Mouse (Mus musculus): ENCODE measurements around the gene Ptger4. TPM values are rescaled to one million over a fixed set of nuclear protein-coding genes. Genes with fewer than 3 reads are reported as not detected.

The Ptger4 gene
- polyA plus RNA-seq, 1 experiment, result 1.3 TPM

- Histone ChIP-seq H3K9me3 (no peaks in the 10 kb centered on the region), H3K4me3 (replicated peaks) (peak overlapping the region; percentile 78), H3K27me3 (replicated peaks) (no peaks in the 10 kb centered on the region), H3K4me1 (peaks cover 84% of the 10 kb centered on the region), H3K36me3 (replicated peaks; ENCODE audit: low read length) (peaks cover 78% of the 10 kb centered on the region)
- TF ChIP-seq GATA1 (IDR thresholded peaks at IDR 0.05; ENCODE audit: borderline replicate concordance, low read length) (no peak), FLI1 (IDR thresholded peaks at IDR 0.05; ENCODE audit: low read length) (no peak)
Measured at GRCm38 (mm10) chr15:5195987-5196514, 47.9 kb downstream of the Ptger4 start.

GRCm38 (mm10) chr15:5194931-5195330, 49.1 kb downstream of the Ptger4 start:
- Histone ChIP-seq H3K9me3 (no peaks in the 10 kb centered on the region), H3K36me3 (replicated peaks; ENCODE audit: low read length) (peaks cover 81% of the 10 kb centered on the region), H3K27me3 (replicated peaks) (no peaks in the 10 kb centered on the region), H3K4me3 (replicated peaks) (no peak overlapping the region), H3K4me1 (peaks cover 86% of the 10 kb centered on the region)
- TF ChIP-seq GATA1 (IDR thresholded peaks at IDR 0.05; ENCODE audit: borderline replicate concordance, low read length) (no peak), FLI1 (IDR thresholded peaks at IDR 0.05; ENCODE audit: low read length) (no peak)

GRCm38 (mm10) chr15:5194446-5194845, 49.5 kb downstream of the Ptger4 start:
- Histone ChIP-seq H3K4me1 (peaks cover 89% of the 10 kb centered on the region), H3K4me3 (replicated peaks) (peak overlapping the region; percentile 70), H3K9me3 (no peaks in the 10 kb centered on the region), H3K27me3 (replicated peaks) (no peaks in the 10 kb centered on the region), H3K36me3 (replicated peaks; ENCODE audit: low read length) (peaks cover 82% of the 10 kb centered on the region)
- TF ChIP-seq FLI1 (IDR thresholded peaks at IDR 0.05; ENCODE audit: low read length) (no peak), GATA1 (IDR thresholded peaks at IDR 0.05; ENCODE audit: borderline replicate concordance, low read length) (no peak)

GRCm38 (mm10) chr15:5193833-5194232, 50.2 kb downstream of the Ptger4 start:
- peaks cover 95% of the 10 kb centered on the region for H3K4me1 ChIP-seq
- peaks cover 82% of the 10 kb centered on the region for H3K36me3 ChIP-seq (replicated peaks; ENCODE audit: low read length)
- H3K27me3 ChIP-seq (replicated peaks), result no peaks in the 10 kb centered on the region
- no peak overlapping the region for H3K4me3 ChIP-seq (replicated peaks)
- TF ChIP-seq GATA1 (IDR thresholded peaks at IDR 0.05; ENCODE audit: borderline replicate concordance, low read length), result no peak
- TF ChIP-seq FLI1 (IDR thresholded peaks at IDR 0.05; ENCODE audit: low read length), result no peak
- no peaks in the 10 kb centered on the region for H3K9me3 ChIP-seq

GRCm38 (mm10) chr15:5189504-5190093, 54.4 kb downstream of the Ptger4 start:
- H3K36me3 ChIP-seq (replicated peaks; ENCODE audit: low read length), result peaks cover 50% of the 10 kb centered on the region
- no peaks in the 10 kb centered on the region for H3K9me3 ChIP-seq
- no peak for TF ChIP-seq FLI1 (IDR thresholded peaks at IDR 0.05; ENCODE audit: low read length)
- no peak for TF ChIP-seq GATA1 (IDR thresholded peaks at IDR 0.05; ENCODE audit: borderline replicate concordance, low read length)
- H3K27me3 ChIP-seq (replicated peaks), result no peaks in the 10 kb centered on the region
- H3K4me1 ChIP-seq, result peaks cover 86% of the 10 kb centered on the region
- no peak overlapping the region for H3K4me3 ChIP-seq (replicated peaks)

GRCm38 (mm10) chr15:5188029-5188428, 56.0 kb downstream of the Ptger4 start:
- TF ChIP-seq FLI1 (IDR thresholded peaks at IDR 0.05; ENCODE audit: low read length) (no peak), GATA1 (IDR thresholded peaks at IDR 0.05; ENCODE audit: borderline replicate concordance, low read length) (no peak)
- peaks cover 44% of the 10 kb centered on the region for H3K36me3 ChIP-seq (replicated peaks; ENCODE audit: low read length)
- peaks cover 83% of the 10 kb centered on the region for H3K4me1 ChIP-seq
- peak overlapping the region; percentile 85 for H3K4me3 ChIP-seq (replicated peaks)
- H3K27me3 ChIP-seq (replicated peaks), result no peaks in the 10 kb centered on the region
- no peaks in the 10 kb centered on the region for H3K9me3 ChIP-seq

- peak overlapping the region; percentile 86 for H3K4me3 ChIP-seq (replicated peaks)
- H3K27me3 ChIP-seq (replicated peaks), result no peaks in the 10 kb centered on the region
- peaks cover 74% of the 10 kb centered on the region for H3K4me1 ChIP-seq
- H3K36me3 ChIP-seq (replicated peaks; ENCODE audit: low read length), result peaks cover 42% of the 10 kb centered on the region
- H3K9me3 ChIP-seq, result no peaks in the 10 kb centered on the region
- TF ChIP-seq FLI1 (IDR thresholded peaks at IDR 0.05; ENCODE audit: low read length), result no peak
- TF ChIP-seq GATA1 (IDR thresholded peaks at IDR 0.05; ENCODE audit: borderline replicate concordance, low read length), result no peak
Measured at GRCm38 (mm10) chr15:5187116-5187515, 56.9 kb downstream of the Ptger4 start.

- Histone ChIP-seq H3K36me3 (replicated peaks; ENCODE audit: low read length) (peaks cover 42% of the 10 kb centered on the region), H3K4me1 (peaks cover 68% of the 10 kb centered on the region), H3K27me3 (replicated peaks) (no peaks in the 10 kb centered on the region), H3K4me3 (replicated peaks) (peak overlapping the region; percentile 99), H3K9me3 (no peaks in the 10 kb centered on the region)
- TF ChIP-seq GATA1 (IDR thresholded peaks at IDR 0.05; ENCODE audit: borderline replicate concordance, low read length) (no peak), FLI1 (IDR thresholded peaks at IDR 0.05; ENCODE audit: low read length) (no peak)
Measured at GRCm38 (mm10) chr15:5186293-5186675, 57.7 kb downstream of the Ptger4 start.

- peaks cover 61% of the 10 kb centered on the region for H3K4me1 ChIP-seq
- no peaks in the 10 kb centered on the region for H3K9me3 ChIP-seq
- H3K36me3 ChIP-seq (replicated peaks; ENCODE audit: low read length), result peaks cover 36% of the 10 kb centered on the region
- no peaks in the 10 kb centered on the region for H3K27me3 ChIP-seq (replicated peaks)
- H3K4me3 ChIP-seq (replicated peaks), result peak within 1 kb of the TSS; percentile 99
- TF ChIP-seq FLI1 (IDR thresholded peaks at IDR 0.05; ENCODE audit: low read length) (no peak), GATA1 (IDR thresholded peaks at IDR 0.05; ENCODE audit: borderline replicate concordance, low read length) (no peak)
Measured at GRCm38 (mm10) chr15:5185366-5186292, 58.4 kb downstream of the Ptger4 start, which contains the start of gene Ttc33. Ttc33 (plus strand) TSS chr15:5185525.
